Mouse (Mus musculus) adrenal gland, postnatal 25 days (tissue): ENCODE data around the gene Cbx1. TPM values are rescaled to one million over a fixed set of nuclear protein-coding genes. Genes with fewer than 3 reads are reported as not detected.
A peak's percentile ranks its signal among the peaks of the same experiment; 100 is the strongest.
"Not testable (repeated sequence)": the region's sequence is repeated elsewhere in the genome, so short reads cannot be mapped to it uniquely, and the experiment has no call there.

Experiments used
- DNase-seq: peaks from one replicate; pipeline ENCODE4 v3.0.0; 2021; ENCODE audit warnings: mixed read lengths
- microRNA-seq, 2 experiments: library from miRNA; unstranded; fragments of <30 nt; microRNA quantifications; one replicate each; pipeline ENCODE4 v1.2.0; 2021
- total RNA-seq: library from RNA; stranded (reverse); gene quantifications from 2 replicates; pipeline ENCODE4 v1.2.3, GENCODE M21; 2021

Cbx1 gene
- total RNA-seq, 1 experiment from 2014 or later: 98.0 TPM

- DNase-seq: no peak
These were observed 50.5 kb downstream of the Cbx1 start for GRCm38 (mm10) chr11:96839428-96839827.

GRCm38 (mm10) chr11:96839877-96840276 lies 51.0 kb downstream of the Cbx1 start:
- DNase-seq: no peak

GRCm38 (mm10) chr11:96840290-96840689 lies 51.4 kb downstream of the Cbx1 start:
- no peak for DNase-seq

GRCm38 (mm10) chr11:96843627-96844026 lies 54.7 kb downstream of the Cbx1 start:
- DNase-seq: no peak

- no peak for DNase-seq
These were observed 58.3 kb downstream of the Cbx1 start for GRCm38 (mm10) chr11:96847240-96847639.

GRCm38 (mm10) chr11:96848694-96849093 lies 59.8 kb downstream of the Cbx1 start:
- no peak for DNase-seq

GRCm38 (mm10) chr11:96849145-96849544 lies 60.2 kb downstream of the Cbx1 start:
- not testable (repeated sequence) for DNase-seq

GRCm38 (mm10) chr11:96849681-96850467 lies 60.9 kb downstream of the Cbx1 start, which contains the start of gene Copz2:
Gene Copz2, plus strand, starts transcription at chr11:96849870.
- DNase-seq: peak; percentile 80

GRCm38 (mm10) chr11:96857446-96857845 lies 68.5 kb downstream of the Cbx1 start:
- no peak for DNase-seq

Small RNA genes within 50 kb of the gene (microRNA-seq; reads per million reads assigned to microRNA genes)
- gene Mir152: 303 to 388 reads per million in 2 experiments

Other genes with a start within 250 kb of the Cbx1 start
- 32.1 and 34.6 TPM in 2 replicates for gene Snx11, start 11.6 kb upstream of the Cbx1 start, total RNA-seq
- 492 and 601 TPM in 2 replicates for gene Nfe2l1, start 40.8 kb downstream of the Cbx1 start, total RNA-seq
- 58.0 and 59.0 TPM in 2 replicates for gene Copz2, start 60.7 kb downstream of the Cbx1 start, total RNA-seq
- 50.1 and 62.8 TPM in 2 replicates for gene Cdk5rap3, start 127.4 kb downstream of the Cbx1 start, total RNA-seq
- 0.27 and 0.76 TPM in 2 replicates for gene Prr15l, start 139.0 kb downstream of the Cbx1 start, total RNA-seq
- gene Pnpo, start 154.9 kb downstream of the Cbx1 start, total RNA-seq: 32.0 and 36.3 TPM in 2 replicates
- gene Sp2, start 193.8 kb downstream of the Cbx1 start, total RNA-seq: 18.2 and 18.8 TPM in 2 replicates
- 0.33 and 0.39 TPM in 2 replicates for gene Sp6, start 224.3 kb downstream of the Cbx1 start, total RNA-seq
- 12.8 and 22.7 TPM in 2 replicates for gene Scrn2, start 240.8 kb downstream of the Cbx1 start, total RNA-seq